Mouse (Mus musculus): ENCODE measurements at regions not wholly inside any gene's neighbourhood (a gene's known extent, or its start where the extent isn't known, plus 50 kb on each side); places are given as distances from the start of the nearest gene placed in this dataset.

- DNase-seq = no peak
Measured at GRCm38 (mm10) chr12:12706326-12706920, 235.3 kb downstream of the Mycn start.

- DNase-seq = no peak
Measured at GRCm38 (mm10) chr12:12701735-12702134, 240.0 kb downstream of the Mycn start.

- no peak for DNase-seq
Measured at GRCm38 (mm10) chr12:12701060-12701667, 240.6 kb downstream of the Mycn start.

GRCm38 (mm10) chr12:12693838-12694777 lies 247.6 kb downstream of the Mycn start:
- DNase-seq = no peak

- no peak for DNase-seq
Measured at GRCm38 (mm10) chr12:12687376-12687775, 254.3 kb downstream of the Mycn start.

GRCm38 (mm10) chr12:12685217-12685522 lies 256.5 kb downstream of the Mycn start:
- DNase-seq = no peak

- no peak for DNase-seq
Measured at GRCm38 (mm10) chr12:12684481-12685216, 257.1 kb downstream of the Mycn start.

GRCm38 (mm10) chr12:12683733-12684470 lies 257.8 kb downstream of the Mycn start:
- DNase-seq = no peak

- no peak for DNase-seq
Measured at GRCm38 (mm10) chr12:12681101-12681500, 260.6 kb downstream of the Mycn start.

GRCm38 (mm10) chr12:12680371-12680921 lies 261.3 kb downstream of the Mycn start:
- DNase-seq = peak; percentile 11

- peak; percentile 10 for DNase-seq
Measured at GRCm38 (mm10) chr12:12676676-12677075, 265.0 kb downstream of the Mycn start.

- DNase-seq = no peak
Measured at GRCm38 (mm10) chr12:12669931-12670330, 271.8 kb downstream of the Mycn start.

- no peak for DNase-seq
Measured at GRCm38 (mm10) chr12:12668919-12669318, 272.8 kb downstream of the Mycn start.

- DNase-seq = no peak
Measured at GRCm38 (mm10) chr12:12655611-12656010, 286.1 kb downstream of the Mycn start.

GRCm38 (mm10) chr12:12655184-12655583 lies 286.5 kb downstream of the Mycn start:
- DNase-seq = no peak

GRCm38 (mm10) chr12:12652361-12652760 lies 289.4 kb downstream of the Mycn start:
- peak; percentile 1 for DNase-seq

GRCm38 (mm10) chr12:12650309-12650708 lies 291.4 kb downstream of the Mycn start:
- DNase-seq = no peak

- no peak for DNase-seq
Measured at GRCm38 (mm10) chr12:12647467-12647866, 294.2 kb downstream of the Mycn start.

- no peak for DNase-seq
Measured at GRCm38 (mm10) chr12:12645183-12645582, 296.5 kb downstream of the Mycn start.

- no peak for DNase-seq
Measured at GRCm38 (mm10) chr12:12643247-12643963, 298.3 kb downstream of the Mycn start.

- no peak for DNase-seq
Measured at GRCm38 (mm10) chr12:12635308-12635707, 306.4 kb downstream of the Mycn start.

Data from adrenal gland, adult 2 months (tissue).